Mouse (Mus musculus) gastrocnemius, postnatal 36 days (tissue): ENCODE results near the gene Tmem109. TPM values are rescaled to one million over a fixed set of nuclear protein-coding genes. Genes with fewer than 3 reads are reported as not detected.

Source experiments
- DNase-seq, 2 experiments: peaks; one replicate each; pipeline ENCODE4 v3.0.0; 2022
- intact Hi-C: fragments of 180-260 bp; cut with DNase I; formaldehyde crosslinking; loops from one replicate; pipeline ENCODE4 v1.15.1; 2025
- long read RNA-seq, 2 experiments: library from polyadenylated mRNA; stranded (forward); transcript quantifications; one replicate each; pipeline ENCODE4 v2.0.0; 2021
- total RNA-seq, 2 experiments: library from RNA; stranded (reverse); gene quantifications; 2 replicates each; pipeline ENCODE4 v1.2.3; 2021

Gene Tmem109
- total RNA-seq, result 100 to 1,000 TPM; 218 to 234 TPM
- long read RNA-seq, experiment 1, transcript Tmem109-201 (4 exons, 2,188 nt), result major isoform, 266 of 326 reads
- long read RNA-seq, experiment 1, transcript Tmem109-205 (3 exons, 615 nt), result minor isoform, 7 of 326 reads
- long read RNA-seq, experiment 1, transcript Tmem109-204 (4 exons, 839 nt), result minor isoform, 7 of 326 reads
- long read RNA-seq, experiment 1, partial matches to known transcripts, result 1 of 326 reads
- long read RNA-seq, experiment 1, other reads (novel, unspliced or antisense), result 44 of 326 reads
- long read RNA-seq, experiment 2, transcript Tmem109-201 (4 exons, 2,188 nt), result major isoform, 325 of 411 reads
- long read RNA-seq, experiment 2, transcript Tmem109-204 (4 exons, 839 nt), result minor isoform, 19 of 411 reads
- long read RNA-seq, experiment 2, transcript Tmem109-205 (3 exons, 615 nt), result minor isoform, 8 of 411 reads
- long read RNA-seq, experiment 2, partial matches to known transcripts, result 2 of 411 reads
- long read RNA-seq, experiment 2, other reads (novel, unspliced or antisense), result 57 of 411 reads

- DNase-seq, result peak; percentile 85 to 92
- intact Hi-C loops, result loop anchor here (2.0 kb wide), 2 partner anchors 13 to 71 kb away; partner anchors contain the start of gene Prpf19
Measured at GRCm38 (mm10) chr19:10881426-10882154, at the start of gene Tmem109. Tmem109 (minus strand) TSS chr19:10882001.

GRCm38 (mm10) chr19:10930641-10931040 lies 48.8 kb upstream of the Tmem109 start:
- DNase-seq, result no peak

GRCm38 (mm10) chr19:10926666-10927065 lies 44.9 kb upstream of the Tmem109 start:
- intact Hi-C loops, result no loop called here
- no peak for DNase-seq

More at GRCm38 (mm10) chr19:10930641-10931040, 48.8 kb upstream of the Tmem109 start:
- intact Hi-C loops, result no loop called here

- intact Hi-C loops, result no loop called here
Measured at GRCm38 (mm10) chr19:10926123-10926621, 44.4 kb upstream of the Tmem109 start.

GRCm38 (mm10) chr19:10924220-10924619 lies 42.4 kb upstream of the Tmem109 start:
- DNase-seq, result no peak
- intact Hi-C loops, result no loop called here

More at GRCm38 (mm10) chr19:10926123-10926621, 44.4 kb upstream of the Tmem109 start:
- no peak for DNase-seq

GRCm38 (mm10) chr19:10921058-10921457 lies 39.3 kb upstream of the Tmem109 start:
- no peak for DNase-seq
- intact Hi-C loops, result no loop called here

- intact Hi-C loops, result no loop called here
- no peak for DNase-seq
Measured at GRCm38 (mm10) chr19:10920532-10920931, 38.7 kb upstream of the Tmem109 start, which contains the start of gene Zp1. Zp1 (minus strand) TSS chr19:10920632.

- DNase-seq, result no peak
- intact Hi-C loops, result no loop called here
Measured at GRCm38 (mm10) chr19:10918321-10918991, 36.7 kb upstream of the Tmem109 start.

- intact Hi-C loops, result no loop called here
- DNase-seq, result no peak
Measured at GRCm38 (mm10) chr19:10916506-10916905, 34.7 kb upstream of the Tmem109 start.

- intact Hi-C loops, result loop anchor here (5.0 kb wide), 2 partner anchors 32 to 47 kb away; partner anchors contain the start of gene Ccdc86
- no peak for DNase-seq
Measured at GRCm38 (mm10) chr19:10914870-10915269, 33.1 kb upstream of the Tmem109 start.

- no peak for DNase-seq
- intact Hi-C loops, result loop anchor here (5.0 kb wide), 2 partner anchors 33 to 48 kb away; partner anchors contain the start of gene Ccdc86
Measured at GRCm38 (mm10) chr19:10914291-10914690, 32.5 kb upstream of the Tmem109 start.

GRCm38 (mm10) chr19:10909087-10909721 lies 27.4 kb upstream of the Tmem109 start:
- DNase-seq, result no peak

GRCm38 (mm10) chr19:10907891-10908290 lies 26.1 kb upstream of the Tmem109 start:
- intact Hi-C loops, result no loop called here
- peak in 1 of 2 experiments; percentile 31 for DNase-seq

More at GRCm38 (mm10) chr19:10909087-10909721, 27.4 kb upstream of the Tmem109 start:
- intact Hi-C loops, result no loop called here

- intact Hi-C loops, result no loop called here
- DNase-seq, result no peak
Measured at GRCm38 (mm10) chr19:10905728-10906000, 23.9 kb upstream of the Tmem109 start.

GRCm38 (mm10) chr19:10904927-10905727 lies 23.3 kb upstream of the Tmem109 start:
- intact Hi-C loops, result no loop called here
- peak; percentile 50 to 69 for DNase-seq

- no peak for DNase-seq
- intact Hi-C loops, result no loop called here
Measured at GRCm38 (mm10) chr19:10904512-10904911, 22.7 kb upstream of the Tmem109 start.

GRCm38 (mm10) chr19:10901046-10901445 lies 19.2 kb upstream of the Tmem109 start:
- no peak for DNase-seq
- intact Hi-C loops, result no loop called here

- DNase-seq, result peak; percentile 38 to 46
- intact Hi-C loops, result no loop called here
Measured at GRCm38 (mm10) chr19:10900315-10900714, 18.5 kb upstream of the Tmem109 start.

- no peak for DNase-seq
- intact Hi-C loops, result no loop called here
Measured at GRCm38 (mm10) chr19:10897491-10897890, 15.7 kb upstream of the Tmem109 start.
